Mouse (Mus musculus) hindbrain, embryonic 14.5 days (tissue): ENCODE data around the gene Smtnl1. TPM values are rescaled to one million over a fixed set of nuclear protein-coding genes. Genes with fewer than 3 reads are reported as not detected.
"Not testable (repeated sequence)": the region's sequence is repeated elsewhere in the genome, so short reads cannot be mapped to it uniquely, and the experiment has no call there.

ENCODE experiments used
- ATAC-seq: fragments of 200-750 bp; cut with Nextera tagmentation; 2 replicates; pipeline ENCODE4 v1.8.0; 2017; ENCODE audit warnings: moderate number of reproducible peaks, mild to moderate bottlenecking, moderate TSS enrichment, moderate library complexity; ENCODE audit not compliant: low FRiP score
- DNase-seq: peaks from one replicate; pipeline ENCODE4 v3.0.0-alpha.2; 2015; ENCODE audit warnings: low spot score
- H3K27ac ChIP-seq: fragments of 300-500 bp; sonication (generic); 2 replicates; pipeline ENCODE4 v1.5.1; 2014; ENCODE audit warnings: mild to moderate bottlenecking, moderate library complexity
- H3K27me3 ChIP-seq: fragments of 300-500 bp; sonication (generic); 2 replicates; pipeline ENCODE4 v1.6.1; 2014; ENCODE audit warnings: mild to moderate bottlenecking, low read length, mixed read lengths; ENCODE audit not compliant: control insufficient read depth, insufficient read depth
- H3K36me3 ChIP-seq: fragments of 300-500 bp; sonication (generic); replicated peaks from 2 replicates; pipeline ENCODE4 v1.6.1; 2014; ENCODE audit not compliant: control insufficient read depth, insufficient read depth
- H3K4me1 ChIP-seq: fragments of 300-500 bp; sonication (generic); replicated peaks from 2 replicates; pipeline ENCODE4 v1.6.1; 2014; ENCODE audit warnings: antibody characterized with exemption, low read length, mixed read lengths; ENCODE audit not compliant: control insufficient read depth, insufficient read depth
- H3K4me2 ChIP-seq: fragments of 300-500 bp; sonication (generic); replicated peaks from 2 replicates; pipeline ENCODE4 v1.6.1; 2014; ENCODE audit warnings: mild to moderate bottlenecking, moderate library complexity
- H3K4me3 ChIP-seq: fragments of 300-500 bp; sonication (generic); replicated peaks from 2 replicates; pipeline ENCODE4 v1.5.1; 2014; ENCODE audit warnings: mild to moderate bottlenecking, low read length
- H3K9ac ChIP-seq: fragments of 300-500 bp; sonication (generic); 2 replicates; pipeline ENCODE4 v1.6.1; 2014
- H3K9me3 ChIP-seq: fragments of 300-500 bp; sonication (generic); 2 replicates; pipeline ENCODE4 v1.6.1; 2016; ENCODE audit warnings: low read length; ENCODE audit not compliant: control insufficient read depth
- WGBS: fragments of 180-500 bp; shearing (Covaris S2); extraction: QIAGEN DNeasy Blood & Tissue Kit; methylation state at CpG from one replicate; pipeline ENCODE4 v1.1.7; 2014; 5-methylcytosine and 5-hydroxymethylcytosine counted together
- polyA plus RNA-seq: library from polyadenylated mRNA; unstranded; fragments of >200 nt; fragmentation: Nextera tagmentation; extraction: Ambion mirVana; gene quantifications from 2 replicates; pipeline ENCODE4 v1.2.1, GENCODE M21; 2014

Gene Smtnl1
- polyA plus RNA-seq, 1 experiment from 2014 or later, result not detected

- H3K4me3 ChIP-seq, result no peak overlapping the region
- no peaks in the 10 kb centered on the region for H3K4me1 ChIP-seq
- H3K9ac ChIP-seq, result no peak overlapping the region
- peaks cover 3% of the 10 kb centered on the region; the same call in 1 of the 2 replicates for H3K27me3 ChIP-seq
- no peak for ATAC-seq
- no peaks in the 10 kb centered on the region for H3K9me3 ChIP-seq
- DNase-seq, result no peak
- no peaks in the 10 kb centered on the region for H3K36me3 ChIP-seq
- 80% methylated on average over 3 of the region's 3 CpGs for WGBS
- H3K4me2 ChIP-seq, result no peak overlapping the region
- no peak overlapping the region for H3K27ac ChIP-seq
These were observed 2.6 kb downstream of the Smtnl1 start for GRCm38 (mm10) chr2:84819861-84820260.

- Histone ChIP-seq H3K9ac (no peak overlapping the region), H3K4me2 (no peak overlapping the region), H3K36me3 (no peaks in the 10 kb centered on the region), H3K27ac (no peak overlapping the region), H3K4me3 (no peak overlapping the region), H3K9me3 (no peaks in the 10 kb centered on the region), H3K27me3 (no peaks in the 10 kb centered on the region), H3K4me1 (no peaks in the 10 kb centered on the region)
- WGBS, result 72% methylated on average over 6 of the region's 6 CpGs
- ATAC-seq, result no peak
- DNase-seq, result no peak
These were observed 9.8 kb downstream of the Smtnl1 start for GRCm38 (mm10) chr2:84812676-84813075.

- 90% methylated on average over 7 of the region's 7 CpGs for WGBS
- DNase-seq, result no peak
These were observed 10.6 kb downstream of the Smtnl1 start for GRCm38 (mm10) chr2:84811880-84812279.

GRCm38 (mm10) chr2:84810886-84811577, 11.4 kb downstream of the Smtnl1 start:
- H3K9ac ChIP-seq, result peak overlapping the region; percentile 21; the same call in 1 of the 2 replicates
- no peak overlapping the region for H3K4me3 ChIP-seq
- DNase-seq, result peak; percentile 77
- WGBS, result 39% methylated on average over 26 of the region's 26 CpGs
- peak overlapping the region; percentile 44 for H3K4me2 ChIP-seq
- ATAC-seq, result peak; percentile 44; the same call in 1 of the 2 replicates
- no peaks in the 10 kb centered on the region for H3K9me3 ChIP-seq
- no peaks in the 10 kb centered on the region for H3K4me1 ChIP-seq
- H3K27ac ChIP-seq, result no peak overlapping the region
- no peaks in the 10 kb centered on the region for H3K27me3 ChIP-seq
- H3K36me3 ChIP-seq, result no peaks in the 10 kb centered on the region

More at GRCm38 (mm10) chr2:84811880-84812279, 10.6 kb downstream of the Smtnl1 start:
- H3K36me3 ChIP-seq, result no peaks in the 10 kb centered on the region
- H3K4me1 ChIP-seq, result no peaks in the 10 kb centered on the region
- no peak for ATAC-seq
- H3K27ac ChIP-seq, result no peak overlapping the region
- H3K9ac ChIP-seq, result no peak overlapping the region
- H3K27me3 ChIP-seq, result no peaks in the 10 kb centered on the region
- no peaks in the 10 kb centered on the region for H3K9me3 ChIP-seq
- no peak overlapping the region for H3K4me3 ChIP-seq
- H3K4me2 ChIP-seq, result no peak overlapping the region

GRCm38 (mm10) chr2:84810526-84810885, 11.9 kb downstream of the Smtnl1 start:
- Histone ChIP-seq H3K27me3 (no peaks in the 10 kb centered on the region), H3K9me3 (no peaks in the 10 kb centered on the region), H3K4me1 (no peaks in the 10 kb centered on the region), H3K36me3 (no peaks in the 10 kb centered on the region), H3K4me2 (no peak overlapping the region; the same call in 1 of the 2 replicates), H3K27ac (no peak overlapping the region), H3K4me3 (no peak overlapping the region), H3K9ac (no peak overlapping the region)
- ATAC-seq (no peak), DNase-seq (no peak)
- 79% methylated on average over 6 of the region's 6 CpGs for WGBS

GRCm38 (mm10) chr2:84809330-84809729, 13.1 kb downstream of the Smtnl1 start:
- no peak overlapping the region for H3K9ac ChIP-seq
- DNase-seq, result no peak
- H3K4me1 ChIP-seq, result no peaks in the 10 kb centered on the region
- no peak overlapping the region for H3K4me2 ChIP-seq
- H3K9me3 ChIP-seq, result no peaks in the 10 kb centered on the region
- no peak overlapping the region for H3K4me3 ChIP-seq
- no peak overlapping the region for H3K27ac ChIP-seq
- ATAC-seq, result no peak
- no peaks in the 10 kb centered on the region for H3K36me3 ChIP-seq
- no peaks in the 10 kb centered on the region for H3K27me3 ChIP-seq

GRCm38 (mm10) chr2:84806546-84806945, 15.9 kb downstream of the Smtnl1 start:
- no peak for ATAC-seq
- no peak for DNase-seq
- WGBS, result 78% methylated on average over 5 of the region's 5 CpGs

GRCm38 (mm10) chr2:84803963-84804362, 18.5 kb downstream of the Smtnl1 start:
- Histone ChIP-seq H3K27me3 (no peaks in the 10 kb centered on the region), H3K4me3 (no peak overlapping the region), H3K4me2 (no peak overlapping the region), H3K9me3 (no peaks in the 10 kb centered on the region), H3K27ac (no peak overlapping the region), H3K4me1 (no peaks in the 10 kb centered on the region), H3K9ac (no peak overlapping the region), H3K36me3 (no peaks in the 10 kb centered on the region)
- DNase-seq, result no peak
- ATAC-seq, result no peak
- WGBS, result 92% methylated on average over 7 of the region's 7 CpGs

More at GRCm38 (mm10) chr2:84806546-84806945, 15.9 kb downstream of the Smtnl1 start:
- Histone ChIP-seq H3K36me3 (no peaks in the 10 kb centered on the region), H3K4me2 (no peak overlapping the region), H3K4me3 (no peak overlapping the region), H3K27me3 (no peaks in the 10 kb centered on the region), H3K9ac (no peak overlapping the region), H3K9me3 (no peaks in the 10 kb centered on the region), H3K4me1 (no peaks in the 10 kb centered on the region), H3K27ac (no peak overlapping the region)

- WGBS, result 77% methylated on average over 5 of the region's 5 CpGs
- H3K9ac ChIP-seq, H3K4me3 ChIP-seq, H3K4me2 ChIP-seq, H3K36me3 ChIP-seq, H3K4me1 ChIP-seq, H3K27ac ChIP-seq, H3K27me3 ChIP-seq, ATAC-seq, DNase-seq, H3K9me3 ChIP-seq: not testable (repeated sequence)
These were observed 21.2 kb downstream of the Smtnl1 start for GRCm38 (mm10) chr2:84801223-84801622.

- H3K9me3 ChIP-seq, result no peaks in the 10 kb centered on the region
- no peak overlapping the region for H3K4me3 ChIP-seq
- no peak overlapping the region for H3K4me2 ChIP-seq
- H3K36me3 ChIP-seq, result no peaks in the 10 kb centered on the region
- H3K9ac ChIP-seq, result no peak overlapping the region
- 83% methylated on average over 4 of the region's 4 CpGs for WGBS
- no peak for ATAC-seq
- no peak for DNase-seq
- H3K4me1 ChIP-seq, result peaks cover 2% of the 10 kb centered on the region; the same call in 1 of the 2 replicates
- no peaks in the 10 kb centered on the region for H3K27me3 ChIP-seq
- H3K27ac ChIP-seq, result no peak overlapping the region
These were observed 22.1 kb downstream of the Smtnl1 start for GRCm38 (mm10) chr2:84800304-84800703.
